Mouse (Mus musculus) olfactory bulb, adult 2 months (tissue): Measurements from ENCODE around the gene Cyb5d1.

Source experiments
- CTCF ChIP-seq: fragments of 200-500 bp; IDR thresholded peaks from 2 replicates; pipeline ENCODE4 v1.5.1; 2012; ENCODE audit warnings: low read depth, mild to moderate bottlenecking, low read length, moderate library complexity; ENCODE audit not compliant: insufficient read depth
- POLR2A ChIP-seq: fragments of 200-500 bp; IDR thresholded peaks from 2 replicates; pipeline ENCODE4 v1.6.1; 2012; ENCODE audit warnings: mild to moderate bottlenecking, low read depth, low read length, moderate library complexity; ENCODE audit not compliant: insufficient read depth

DNA sequence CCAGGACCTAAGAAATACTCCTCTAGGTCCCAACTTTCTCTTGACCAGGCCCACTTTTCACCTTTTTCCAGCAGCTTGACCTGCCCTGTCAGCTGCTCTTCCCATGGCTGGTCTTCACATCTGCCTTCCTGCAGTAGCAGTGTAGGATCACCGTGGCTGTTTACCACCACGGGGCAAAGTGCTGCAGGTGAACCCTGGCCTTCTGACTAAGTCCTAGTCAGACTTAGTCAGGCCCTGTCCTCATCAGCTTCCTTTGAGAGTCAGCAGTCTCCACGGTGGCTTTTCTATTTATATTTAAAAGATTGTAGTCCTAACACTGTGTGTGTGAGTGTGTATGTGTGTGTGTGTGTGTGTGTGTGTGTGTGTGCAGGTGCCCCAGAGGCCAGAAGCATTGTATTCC is 17.7 kb downstream of the Cyb5d1 start:
- TF ChIP-seq CTCF (no peak), POLR2A (no peak)
